Mouse (Mus musculus) forebrain, embryonic 11.5 days (tissue): ENCODE results near the gene Mettl6. TPM values are rescaled to one million over a fixed set of nuclear protein-coding genes. Genes with fewer than 3 reads are reported as not detected.
A peak's percentile ranks its signal among the peaks of the same experiment; 100 is the strongest.

Experiments used
- ATAC-seq: fragments of 200-750 bp; cut with Nextera tagmentation; replicated peaks from 2 replicates; pipeline ENCODE4 v1.8.0; 2017; ENCODE audit warnings: moderate TSS enrichment; ENCODE audit not compliant: low FRiP score
- DNase-seq: peaks from one replicate; pipeline ENCODE4 v3.0.0-alpha.2; 2017; ENCODE audit warnings: low spot score
- H3K27ac ChIP-seq: fragments of 300-500 bp; sonication (generic); 2 replicates; pipeline ENCODE4 v1.5.1; 2014; ENCODE audit warnings: low read depth, low read length
- H3K27me3 ChIP-seq: fragments of 300-500 bp; sonication (generic); 2 replicates; pipeline ENCODE4 v1.6.1; 2014; ENCODE audit warnings: mild to moderate bottlenecking, low read length, mixed read lengths; ENCODE audit not compliant: control insufficient read depth, insufficient read depth
- H3K36me3 ChIP-seq: fragments of 300-500 bp; sonication (generic); 2 replicates; pipeline ENCODE4 v1.6.1; 2014; ENCODE audit warnings: mild to moderate bottlenecking, low read length, moderate library complexity, mixed read lengths; ENCODE audit not compliant: control insufficient read depth, insufficient read depth
- H3K4me1 ChIP-seq: fragments of 300-500 bp; sonication (generic); replicated peaks from 2 replicates; pipeline ENCODE4 v1.6.1; 2014; ENCODE audit warnings: low read length, mixed read lengths; ENCODE audit not compliant: control insufficient read depth, insufficient read depth
- H3K4me2 ChIP-seq: fragments of 300-500 bp; sonication (generic); 2 replicates; pipeline ENCODE4 v1.6.1; 2014; ENCODE audit warnings: low read depth, mild to moderate bottlenecking, low read length, moderate library complexity, mixed read lengths; ENCODE audit not compliant: severe bottlenecking
- H3K4me3 ChIP-seq: fragments of 300-500 bp; sonication (generic); 2 replicates; pipeline ENCODE4 v1.5.1; 2014; ENCODE audit warnings: low read depth, low read length
- H3K9ac ChIP-seq: fragments of 300-500 bp; sonication (generic); 2 replicates; pipeline ENCODE4 v1.6.1; 2014; ENCODE audit warnings: low read length
- H3K9me3 ChIP-seq: fragments of 300-500 bp; sonication (generic); 2 replicates; pipeline ENCODE4 v1.6.1; 2016; ENCODE audit warnings: low read length, mixed read lengths; ENCODE audit not compliant: control insufficient read depth
- WGBS: fragments of 180-500 bp; shearing (Covaris S2); extraction: QIAGEN DNeasy Blood & Tissue Kit; methylation state at CpG from one replicate; pipeline ENCODE4 v1.1.7; 2014; 5-methylcytosine and 5-hydroxymethylcytosine counted together
- polyA plus RNA-seq: library from polyadenylated mRNA; unstranded; fragments of >200 nt; fragmentation: Nextera tagmentation; extraction: Ambion mirVana; gene quantifications from 2 replicates; pipeline ENCODE4 v1.2.1, GENCODE M21; 2014

Gene Mettl6
- polyA plus RNA-seq, 1 experiment from 2014 or later: 89.8 TPM

DNA sequence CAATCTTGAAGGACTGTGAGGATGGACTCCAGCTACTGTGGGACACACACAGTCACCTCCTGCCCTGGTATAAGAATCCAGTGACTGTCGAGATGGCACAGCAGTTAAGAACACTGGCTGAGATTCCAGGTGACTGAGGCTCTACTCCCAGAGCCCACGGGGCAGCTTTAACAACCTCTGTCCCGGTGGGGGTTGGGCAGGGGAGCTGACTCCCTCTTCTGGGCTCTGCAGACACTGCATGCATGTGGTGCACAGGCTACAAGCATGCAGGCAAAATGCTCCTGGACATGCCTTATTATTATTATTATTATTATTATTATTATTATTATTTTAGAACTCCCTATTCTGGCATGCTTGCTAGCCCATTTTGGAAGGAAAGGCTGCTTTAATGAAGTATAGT, 54.6 kb downstream of the Mettl6 start:
- Histone ChIP-seq H3K4me1 (peaks cover 3% of the 10 kb centered on the region; the same call in 1 of the 2 replicates), H3K36me3 (no peaks in the 10 kb centered on the region), H3K27me3 (no peaks in the 10 kb centered on the region), H3K27ac (no peak overlapping the region), H3K9me3 (no peaks in the 10 kb centered on the region), H3K4me2 (no peak overlapping the region), H3K4me3 (no peak overlapping the region), H3K9ac (no peak overlapping the region)
- DNase-seq: no peak
- no peak for ATAC-seq
- WGBS: 29% methylated on average over 3 of the region's 3 CpGs

DNA sequence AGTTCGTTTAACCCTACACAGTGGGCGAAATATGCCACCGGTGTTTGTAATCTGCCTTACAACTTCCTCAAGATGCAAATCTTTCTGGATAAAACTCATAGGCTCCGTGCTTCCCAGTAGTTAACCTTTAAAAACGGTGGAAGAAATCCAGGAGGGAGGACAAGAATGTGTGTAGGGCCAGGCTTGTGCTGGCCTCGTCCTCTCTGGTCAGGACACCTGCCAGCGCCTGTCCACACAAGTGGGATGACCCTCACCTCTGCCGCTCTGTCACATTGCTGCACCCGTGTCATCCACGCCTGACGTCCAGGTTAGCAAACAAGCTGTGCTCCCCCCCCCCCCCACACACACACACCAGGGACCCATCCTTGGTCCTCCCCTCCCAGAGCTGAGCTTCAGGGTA, 55.6 kb downstream of the Mettl6 start:
- ATAC-seq: no peak
- H3K27me3 ChIP-seq: no peaks in the 10 kb centered on the region
- peaks cover 4% of the 10 kb centered on the region; the same call in 1 of the 2 replicates for H3K4me1 ChIP-seq
- no peak overlapping the region for H3K4me2 ChIP-seq
- no peak for DNase-seq
- H3K9ac ChIP-seq: no peak overlapping the region
- no peak overlapping the region for H3K4me3 ChIP-seq
- no peaks in the 10 kb centered on the region for H3K36me3 ChIP-seq
- WGBS: 84% methylated on average over 11 of the region's 11 CpGs
- no peaks in the 10 kb centered on the region for H3K9me3 ChIP-seq
- H3K27ac ChIP-seq: no peak overlapping the region

GRCm38 (mm10) chr14:31437826-31438529, 56.9 kb downstream of the Mettl6 start:
- DNase-seq (no peak), ATAC-seq (no peak)
- Histone ChIP-seq H3K4me3 (no peak overlapping the region), H3K4me2 (no peak overlapping the region), H3K9me3 (no peaks in the 10 kb centered on the region), H3K27me3 (no peaks in the 10 kb centered on the region), H3K27ac (no peak overlapping the region), H3K4me1 (peaks cover 4% of the 10 kb centered on the region; the same call in 1 of the 2 replicates), H3K36me3 (no peaks in the 10 kb centered on the region), H3K9ac (no peak overlapping the region)
- WGBS: 75% methylated on average over 8 of the region's 8 CpGs

- DNase-seq (peak; percentile 97), ATAC-seq (peak; percentile 97)
- peak within 1 kb of the TSS; percentile 75 for H3K4me3 ChIP-seq
- no peaks in the 10 kb centered on the region for H3K36me3 ChIP-seq
- H3K4me1 ChIP-seq: peaks cover 4% of the 10 kb centered on the region; the same call in 1 of the 2 replicates
- H3K4me2 ChIP-seq: peak within 1 kb of the TSS; percentile 96
- WGBS: 9% methylated on average over 49 of the region's 49 CpGs
- no peaks in the 10 kb centered on the region for H3K27me3 ChIP-seq
- H3K27ac ChIP-seq: no peak within 1 kb of the TSS
- H3K9ac ChIP-seq: peak within 1 kb of the TSS; percentile 76
- H3K9me3 ChIP-seq: no peaks in the 10 kb centered on the region
Observed at GRCm38 (mm10) chr14:31435930-31436693, 58.7 kb downstream of the Mettl6 start, which contains the start of gene Sh3bp5. TSS of gene Sh3bp5 (minus strand) at chr14:31436078.

GRCm38 (mm10) chr14:31435018-31435915, 59.6 kb downstream of the Mettl6 start:
- H3K4me2 ChIP-seq: peak overlapping the region; percentile 96
- no peak overlapping the region for H3K27ac ChIP-seq
- no peaks in the 10 kb centered on the region for H3K36me3 ChIP-seq
- peaks cover 4% of the 10 kb centered on the region; the same call in 1 of the 2 replicates for H3K4me1 ChIP-seq
- ATAC-seq: peak; percentile 67
- no peaks in the 10 kb centered on the region for H3K9me3 ChIP-seq
- 1% methylated on average over 53 of the region's 53 CpGs for WGBS
- H3K27me3 ChIP-seq: no peaks in the 10 kb centered on the region
- H3K4me3 ChIP-seq: peak overlapping the region; percentile 75
- peak overlapping the region; percentile 76 for H3K9ac ChIP-seq
- peak; percentile 71 for DNase-seq

DNA sequence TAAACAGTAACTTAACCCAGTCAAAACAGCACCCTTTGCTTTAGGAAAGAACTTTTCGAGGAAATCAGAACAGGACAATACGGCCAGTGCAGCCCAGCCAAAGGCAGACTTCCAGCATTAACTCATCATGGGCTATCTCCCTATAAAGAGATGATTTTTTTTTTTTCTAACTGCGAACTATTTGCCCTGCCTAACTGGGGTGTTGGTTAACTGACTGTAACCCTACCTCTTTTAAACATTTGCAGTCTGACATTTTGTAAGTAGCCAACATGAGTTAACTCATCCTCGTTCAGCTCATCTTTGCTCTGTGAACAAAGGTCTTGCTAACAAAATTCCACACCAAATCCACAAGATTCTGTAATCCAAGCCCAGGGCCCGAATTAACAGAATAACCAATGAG, 60.4 kb downstream of the Mettl6 start:
- Histone ChIP-seq H3K4me2 (no peak overlapping the region; the same call in 1 of the 2 replicates), H3K4me3 (no peak overlapping the region; the same call in 1 of the 2 replicates), H3K36me3 (no peaks in the 10 kb centered on the region), H3K27ac (no peak overlapping the region), H3K27me3 (no peaks in the 10 kb centered on the region), H3K4me1 (peaks cover 4% of the 10 kb centered on the region; the same call in 1 of the 2 replicates), H3K9ac (no peak overlapping the region), H3K9me3 (no peaks in the 10 kb centered on the region)
- DNase-seq (no peak), ATAC-seq (no peak)
- 60% methylated on average over 5 of the region's 5 CpGs for WGBS

DNA sequence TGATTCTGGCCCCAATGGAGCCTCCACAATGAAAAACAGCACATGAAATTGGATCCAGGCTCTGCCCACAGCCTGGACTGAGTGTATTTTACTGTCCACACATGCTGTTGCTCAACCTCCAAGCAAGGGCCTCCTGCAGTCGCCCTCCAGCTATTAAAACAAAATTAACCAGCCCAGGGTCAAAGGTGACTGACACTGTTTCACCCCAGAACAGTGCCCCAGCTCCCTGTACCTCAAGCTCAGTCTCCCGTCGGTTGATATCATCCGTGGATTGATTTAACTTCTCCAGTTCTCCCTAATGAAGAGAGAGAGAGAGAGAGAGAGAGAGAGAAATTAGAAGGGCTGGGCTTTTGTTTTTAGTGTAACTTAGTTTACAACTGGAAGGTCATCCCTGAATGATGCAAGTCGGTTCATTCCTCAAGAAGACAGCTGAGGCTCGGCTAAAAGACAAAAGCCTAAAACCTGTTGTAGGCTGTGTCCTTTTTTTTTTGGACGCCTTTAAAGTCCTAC, 60.9 kb downstream of the Mettl6 start:
- Histone ChIP-seq H3K27me3 (no peaks in the 10 kb centered on the region), H3K4me2 (no peak overlapping the region), H3K27ac (no peak overlapping the region), H3K4me3 (no peak overlapping the region), H3K36me3 (no peaks in the 10 kb centered on the region), H3K9ac (no peak overlapping the region), H3K9me3 (no peaks in the 10 kb centered on the region), H3K4me1 (peaks cover 4% of the 10 kb centered on the region; the same call in 1 of the 2 replicates)
- 38% methylated on average over 7 of the region's 7 CpGs for WGBS
- DNase-seq (no peak), ATAC-seq (no peak)

DNA sequence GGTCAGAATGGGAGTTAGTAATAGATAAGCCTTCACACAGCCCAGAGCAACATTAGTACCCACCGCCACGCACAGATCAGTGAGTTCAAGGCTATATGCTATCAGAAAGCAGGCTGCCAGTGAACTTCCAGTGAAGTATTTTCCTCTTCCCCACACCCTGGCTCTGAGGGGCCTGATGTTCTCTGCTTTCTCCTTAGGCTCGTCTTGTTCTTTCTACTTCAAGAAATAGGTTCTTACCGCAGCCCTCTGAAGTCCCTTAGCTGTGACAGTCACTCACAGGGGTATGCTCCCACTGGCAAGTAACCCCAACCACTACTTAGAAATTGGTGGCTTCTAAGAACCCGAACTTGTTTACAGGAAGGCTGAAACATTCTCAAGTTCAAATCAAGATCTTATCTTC, 61.7 kb downstream of the Mettl6 start:
- H3K4me3 ChIP-seq: no peak overlapping the region
- H3K4me1 ChIP-seq: peaks cover 4% of the 10 kb centered on the region; the same call in 1 of the 2 replicates
- ATAC-seq (no peak), DNase-seq (no peak)
- H3K9ac ChIP-seq: no peak overlapping the region
- H3K4me2 ChIP-seq: no peak overlapping the region
- H3K27ac ChIP-seq: no peak overlapping the region
- no peaks in the 10 kb centered on the region for H3K9me3 ChIP-seq
- no peaks in the 10 kb centered on the region for H3K27me3 ChIP-seq
- no peaks in the 10 kb centered on the region for H3K36me3 ChIP-seq
- 75% methylated on average over 5 of the region's 5 CpGs for WGBS
